Mouse (Mus musculus) small intestine, adult 2 months (tissue): ENCODE measurements around the gene Ptprd.

Experiments used
- CTCF ChIP-seq: fragments of 200-500 bp; IDR thresholded peaks from 2 replicates; pipeline ENCODE4 v1.5.1; 2012; ENCODE audit warnings: low read depth, mild to moderate bottlenecking, control low read depth, inconsistent platforms, low read length, moderate library complexity, mixed read lengths; ENCODE audit not compliant: insufficient replicate concordance, insufficient read length; ENCODE audit errors: extremely low read depth
- POLR2A ChIP-seq: fragments of 200-500 bp; IDR thresholded peaks from 2 replicates; pipeline ENCODE4 v1.6.1; 2012; ENCODE audit warnings: low read depth, mild to moderate bottlenecking, control low read depth, inconsistent platforms, low read length, moderate library complexity

DNA sequence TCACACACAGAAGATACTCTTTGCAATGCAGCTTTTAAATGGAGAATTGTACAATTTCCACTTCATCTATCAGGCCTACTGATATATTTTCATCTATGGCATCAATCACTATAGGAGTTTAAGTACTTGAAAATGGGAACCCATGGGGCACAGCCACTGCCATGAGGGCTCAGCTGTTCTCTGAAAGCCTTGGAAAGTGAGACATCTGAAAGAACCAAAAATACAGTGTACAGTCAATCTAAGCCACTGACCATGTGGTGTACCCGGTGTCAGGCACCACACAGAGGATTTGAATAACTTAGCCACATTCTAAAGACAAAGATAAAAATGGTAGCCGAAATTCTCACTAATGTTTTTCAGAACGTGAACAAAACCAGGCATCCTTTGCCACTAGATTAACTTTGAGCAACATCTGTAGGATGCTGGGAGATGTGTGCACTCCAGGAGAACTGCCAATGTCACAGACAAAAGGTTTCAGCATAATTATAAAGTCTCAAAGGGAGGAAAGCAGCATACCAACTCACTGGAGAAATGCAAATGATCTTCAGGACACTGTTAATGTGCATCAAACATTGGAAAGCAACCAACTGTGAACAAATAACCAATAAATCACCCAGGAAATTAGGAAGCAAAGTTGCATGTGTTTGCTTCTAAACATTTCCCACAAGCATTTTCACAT lies 69.5 kb downstream of the Ptprd start:
- TF ChIP-seq POLR2A: no peak
- TF ChIP-seq CTCF: no peak
